Mouse (Mus musculus) C2C12 (cell line): Measurements from ENCODE around the gene Gm26661.

Experiments
- CEBPB ChIP-seq: IDR thresholded peaks from one replicate; pipeline ENCODE4 v1.6.1; 2011; ENCODE audit warnings: low read depth, mild to moderate bottlenecking, control low read depth, moderate library complexity
- CTCF ChIP-seq: IDR thresholded peaks from one replicate; pipeline ENCODE4 v1.5.1; 2011; ENCODE audit not compliant: control insufficient read depth, insufficient read depth, insufficient read length
- MAX ChIP-seq: IDR thresholded peaks from one replicate; pipeline ENCODE4 v1.6.1; 2011; ENCODE audit warnings: mild to moderate bottlenecking, control low read depth
- MYOG ChIP-seq: IDR thresholded peaks from one replicate; pipeline ENCODE4 v1.6.1; 2011; ENCODE audit not compliant: control insufficient read depth, insufficient read length; ENCODE audit errors: extremely low read depth
- USF1 ChIP-seq: IDR thresholded peaks from one replicate; pipeline ENCODE4 v1.6.1; 2011; ENCODE audit warnings: low read depth, mild to moderate bottlenecking, control low read depth, moderate library complexity

GRCm38 (mm10) chr14:7826151-7826937 is 35.0 kb downstream of the Gm26661 start:
- TF ChIP-seq CTCF: no peak
- peak; percentile 54 for TF ChIP-seq CEBPB
- TF ChIP-seq USF1: no peak
- TF ChIP-seq MAX: no peak
- TF ChIP-seq MYOG: no peak
